Mouse (Mus musculus): ENCODE measurements at regions not wholly inside any gene's neighbourhood (a gene's known extent, or its start where the extent isn't known, plus 50 kb on each side); places are given as distances from the start of the nearest gene placed in this dataset.

GRCm38 (mm10) chr9:30021981-30022380 lies 59.0 kb upstream of the Ntm start:
- in situ Hi-C loops (cut with MboI, MseI), result no loop called here

- in situ Hi-C loops (cut with MboI, MseI), result no loop called here
Observed at GRCm38 (mm10) chr9:30025275-30025674, 62.3 kb upstream of the Ntm start.

- in situ Hi-C loops (cut with MboI, MseI), result no loop called here
Observed at GRCm38 (mm10) chr9:30026939-30027338, 64.0 kb upstream of the Ntm start.

- in situ Hi-C loops (cut with MboI, MseI), result no loop called here
Observed at GRCm38 (mm10) chr9:30040396-30040795, 77.5 kb upstream of the Ntm start.

GRCm38 (mm10) chr9:30064551-30064950 lies 101.6 kb upstream of the Ntm start:
- in situ Hi-C loops (cut with MboI, MseI), result no loop called here

GRCm38 (mm10) chr9:30067980-30068379 lies 105.0 kb upstream of the Ntm start:
- in situ Hi-C loops (cut with MboI, MseI), result no loop called here

GRCm38 (mm10) chr9:30075233-30075632 lies 112.3 kb upstream of the Ntm start:
- in situ Hi-C loops (cut with MboI, MseI), result no loop called here

- in situ Hi-C loops (cut with MboI, MseI), result no loop called here
Observed at GRCm38 (mm10) chr9:30076006-30076405, 113.1 kb upstream of the Ntm start.

- in situ Hi-C loops (cut with MboI, MseI), result no loop called here
Observed at GRCm38 (mm10) chr9:30076482-30076881, 113.5 kb upstream of the Ntm start.

- in situ Hi-C loops (cut with MboI, MseI), result loop anchor here (10.0 kb wide), 1 partner anchor 523 kb away; no protein-coding TSS in a partner anchor
Observed at GRCm38 (mm10) chr9:30101942-30102341, 139.0 kb upstream of the Ntm start.

GRCm38 (mm10) chr9:30122371-30122770 lies 159.4 kb upstream of the Ntm start:
- in situ Hi-C loops (cut with MboI, MseI), result no loop called here

- in situ Hi-C loops (cut with MboI, MseI), result no loop called here
Observed at GRCm38 (mm10) chr9:30129151-30129550, 166.2 kb upstream of the Ntm start.

- in situ Hi-C loops (cut with MboI, MseI), result no loop called here
Observed at GRCm38 (mm10) chr9:30131626-30132025, 168.7 kb upstream of the Ntm start.

- in situ Hi-C loops (cut with MboI, MseI), result no loop called here
Observed at GRCm38 (mm10) chr9:30134303-30134702, 171.4 kb upstream of the Ntm start.

GRCm38 (mm10) chr9:30137611-30138287 lies 174.8 kb upstream of the Ntm start:
- in situ Hi-C loops (cut with MboI, MseI), result no loop called here

GRCm38 (mm10) chr9:30140188-30140587 lies 177.2 kb upstream of the Ntm start:
- in situ Hi-C loops (cut with MboI, MseI), result no loop called here

GRCm38 (mm10) chr9:30141186-30141585 lies 178.2 kb upstream of the Ntm start:
- in situ Hi-C loops (cut with MboI, MseI), result no loop called here

- in situ Hi-C loops (cut with MboI, MseI), result no loop called here
Observed at GRCm38 (mm10) chr9:30142806-30143458, 180.0 kb upstream of the Ntm start.

- in situ Hi-C loops (cut with MboI, MseI), result no loop called here
Observed at GRCm38 (mm10) chr9:30149481-30150468, 186.8 kb upstream of the Ntm start.

GRCm38 (mm10) chr9:30151173-30151572 lies 188.2 kb upstream of the Ntm start:
- in situ Hi-C loops (cut with MboI, MseI), result no loop called here

GRCm38 (mm10) chr9:30166235-30166752 lies 203.4 kb upstream of the Ntm start:
- in situ Hi-C loops (cut with MboI, MseI), result no loop called here

- in situ Hi-C loops (cut with MboI, MseI), result no loop called here
Observed at GRCm38 (mm10) chr9:30167223-30167622, 204.3 kb upstream of the Ntm start.

All from T-helper 1 cell (primary cell).